In the genomic region with DNA sequence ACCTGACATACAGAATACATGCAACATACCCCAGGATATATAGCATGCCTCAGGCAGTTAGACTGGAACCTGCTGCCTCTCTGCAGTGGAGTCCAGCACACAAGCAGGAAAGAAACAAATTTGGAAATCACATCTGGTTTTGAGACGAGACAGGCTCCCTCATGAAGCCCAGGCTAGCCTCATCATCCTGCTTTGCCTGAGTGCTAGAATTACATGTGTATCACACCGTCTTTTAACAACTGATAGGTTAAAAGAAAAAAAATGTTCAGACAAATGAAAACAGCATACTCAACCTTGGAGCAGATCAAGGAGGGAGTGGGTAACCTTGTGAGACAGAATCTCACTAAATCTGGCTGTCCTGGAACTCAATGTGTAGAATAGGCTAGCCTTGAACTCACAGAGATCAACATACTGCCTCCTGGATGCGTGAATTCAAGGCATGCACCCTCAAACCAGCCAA, we compare ENCODE assay signal across 11 mouse cellular contexts. TPM values are rescaled to one million over a fixed set of nuclear protein-coding genes. Genes with fewer than 3 reads are reported as not detected.
A peak's percentile ranks its signal among the peaks of the same experiment; 100 is the strongest.
DNase-seq lines count a peak whose midpoint lies in the region; ATAC-seq lines count a peak whose summit lies in the region.
"Had no signal": no experiment of that assay in that cellular context is flagged by ENCODE, and none has a peak within 500 bp of the region (broad histone marks: within the 10 kb centered on the region; RNA-seq: fewer than 3 reads in every experiment).

No protein-coding gene starts in this region.

- H3K4me2 ChIP-seq in heart, embryonic 16.5 days (ENCODE audit: low read depth, low read length) = no peak overlapping the region
- no peak overlapping the region for H3K4me2 ChIP-seq in midbrain, embryonic 11.5 days
- H3K4me2 ChIP-seq in embryonic facial prominence, embryonic 13.5 days = 0 out of 2 replicates have a peak overlapping the region, but pooled peaks have one; percentile 38
- H3K4me2 ChIP-seq in stomach, embryonic 15.5 days = no peak overlapping the region
- H3K4me2 ChIP-seq: liver, embryonic 13.5 days had no signal

- 81% methylated on average over 3 of the region's 3 CpGs for WGBS in heart, embryonic 16.5 days
- 83% methylated on average over 3 of the region's 3 CpGs for WGBS in midbrain, embryonic 11.5 days
- 86% methylated on average over 3 of the region's 3 CpGs for WGBS in midbrain, embryonic 10.5 days
- 62% methylated on average over 3 of the region's 3 CpGs for WGBS in embryonic facial prominence, embryonic 13.5 days
- 74% methylated on average over 3 of the region's 3 CpGs for WGBS in stomach, embryonic 15.5 days

- no peak for DNase-seq in heart, adult 11 months
- peak; percentile 72 for DNase-seq in midbrain, embryonic 11.5 days (ENCODE audit: low spot score, missing footprints)
- no peak for DNase-seq in midbrain, embryonic 10.5 days (ENCODE audit: low spot score)
- DNase-seq: adrenal gland, postnatal 36 days; liver, embryonic 13.5 days had no signal

- no peaks in the 10 kb centered on the region for H3K9me3 ChIP-seq in heart, embryonic 16.5 days (replicated peaks; ENCODE audit: control insufficient read depth, low read length)
- H3K9me3 ChIP-seq in midbrain, embryonic 11.5 days (ENCODE audit: control insufficient read depth, low read length) = no peaks in the 10 kb centered on the region
- H3K9me3 ChIP-seq in midbrain, embryonic 10.5 days (replicated peaks) = no peaks in the 10 kb centered on the region
- H3K9me3 ChIP-seq in embryonic facial prominence, embryonic 13.5 days = no peaks in the 10 kb centered on the region
- H3K9me3 ChIP-seq in stomach, embryonic 15.5 days = no peaks in the 10 kb centered on the region
- H3K9me3 ChIP-seq: forebrain, embryonic 10.5 days had no signal

- peak overlapping the region; percentile 30 for H3K9ac ChIP-seq in heart, embryonic 16.5 days (ENCODE audit: low read length)
- no peak overlapping the region for H3K9ac ChIP-seq in midbrain, embryonic 11.5 days (ENCODE audit: low read length)
- peak overlapping the region; percentile 52; the same call in 1 of the 2 replicates for H3K9ac ChIP-seq in embryonic facial prominence, embryonic 13.5 days
- H3K9ac ChIP-seq in stomach, embryonic 15.5 days = no peak overlapping the region
- H3K9ac ChIP-seq: liver, embryonic 13.5 days had no signal

- H3K36me3 ChIP-seq in heart, embryonic 16.5 days (ENCODE audit: control insufficient read depth, insufficient read depth) = peaks cover 24% of the 10 kb centered on the region
- H3K36me3 ChIP-seq in midbrain, embryonic 11.5 days (ENCODE audit: control insufficient read depth, insufficient read depth, low read length) = peaks cover 32% of the 10 kb centered on the region
- peaks cover 47% of the 10 kb centered on the region for H3K36me3 ChIP-seq in midbrain, embryonic 10.5 days
- peaks cover 35% of the 10 kb centered on the region for H3K36me3 ChIP-seq in embryonic facial prominence, embryonic 13.5 days
- peaks cover 26% of the 10 kb centered on the region for H3K36me3 ChIP-seq in stomach, embryonic 15.5 days

- H3K27me3 ChIP-seq in heart, embryonic 16.5 days (ENCODE audit: control insufficient read depth, insufficient read depth, low read length) = no peaks in the 10 kb centered on the region
- no peaks in the 10 kb centered on the region for H3K27me3 ChIP-seq in midbrain, embryonic 11.5 days (ENCODE audit: control insufficient read depth, insufficient read depth, low read length)
- H3K27me3 ChIP-seq in midbrain, embryonic 10.5 days (ENCODE audit: low read depth, poor library complexity, severe bottlenecking) = no peaks in the 10 kb centered on the region
- H3K27me3 ChIP-seq in embryonic facial prominence, embryonic 13.5 days = no peaks in the 10 kb centered on the region
- no peaks in the 10 kb centered on the region for H3K27me3 ChIP-seq in stomach, embryonic 15.5 days (replicated peaks)
- H3K27me3 ChIP-seq: liver, embryonic 13.5 days had no signal

- no peak for ATAC-seq in heart, embryonic 16.5 days (replicated peaks; ENCODE audit: extremely low read depth, insufficient read depth, low FRiP score)
- ATAC-seq in midbrain, embryonic 11.5 days (ENCODE audit: low FRiP score) = no peak
- no peak for ATAC-seq in embryonic facial prominence, embryonic 13.5 days (ENCODE audit: insufficient number of reproducible peaks, insufficient read depth, low FRiP score, low TSS enrichment, low read depth)
- no peak for ATAC-seq in stomach, embryonic 15.5 days (ENCODE audit: insufficient read depth, low FRiP score, low read depth)
- ATAC-seq in frontal cortex, adult (ENCODE audit: low TSS enrichment) = no peak

- H3K4me1 ChIP-seq in heart, embryonic 16.5 days (ENCODE audit: control insufficient read depth, insufficient read depth, low read length) = peaks cover 45% of the 10 kb centered on the region
- no peaks in the 10 kb centered on the region for H3K4me1 ChIP-seq in midbrain, embryonic 11.5 days (ENCODE audit: control insufficient read depth, insufficient read depth, low read length)
- H3K4me1 ChIP-seq in midbrain, embryonic 10.5 days = peaks cover 13% of the 10 kb centered on the region
- H3K4me1 ChIP-seq in embryonic facial prominence, embryonic 13.5 days = peaks cover 33% of the 10 kb centered on the region
- peaks cover 26% of the 10 kb centered on the region for H3K4me1 ChIP-seq in stomach, embryonic 15.5 days

- H3K27ac ChIP-seq in heart, embryonic 16.5 days (ENCODE audit: low read length) = peak overlapping the region; percentile 83; the same call in 1 of the 2 replicates
- no peak overlapping the region for H3K27ac ChIP-seq in midbrain, embryonic 11.5 days (ENCODE audit: low read depth, low read length)
- H3K27ac ChIP-seq in midbrain, embryonic 10.5 days (replicated peaks) = no peak overlapping the region
- H3K27ac ChIP-seq in embryonic facial prominence, embryonic 13.5 days = peak overlapping the region; percentile 93
- H3K27ac ChIP-seq in stomach, embryonic 15.5 days = 0 out of 2 replicates have a peak overlapping the region, but pooled peaks have one; percentile 90
- H3K27ac ChIP-seq: liver, embryonic 13.5 days; macrophage had no signal

- no peak overlapping the region for H3K4me3 ChIP-seq in heart, embryonic 16.5 days (ENCODE audit: low read length)
- no peak overlapping the region for H3K4me3 ChIP-seq in midbrain, embryonic 11.5 days (ENCODE audit: low read depth, low read length)
- H3K4me3 ChIP-seq in midbrain, embryonic 10.5 days = no peak overlapping the region
- no peak overlapping the region for H3K4me3 ChIP-seq in embryonic facial prominence, embryonic 13.5 days
- no peak overlapping the region for H3K4me3 ChIP-seq in stomach, embryonic 15.5 days (replicated peaks)
- H3K4me3 ChIP-seq: liver, embryonic 13.5 days had no signal

RNA-seq across cellular contexts. Expression of a gene that starts 8.1 kb away (rescaled TPM):
- polyA plus RNA-seq in heart, embryonic 16.5 days (2015; fragmentation: Nextera tagmentation; extraction: Ambion mirVana) = 3,856 and 4,038 TPM in 2 replicates
- 5,393 and 5,428 TPM in 2 replicates for polyA plus RNA-seq in midbrain, embryonic 11.5 days (2014; fragmentation: Nextera tagmentation; extraction: Ambion mirVana)
- 5,494 and 6,336 TPM in 2 replicates for polyA plus RNA-seq in midbrain, embryonic 10.5 days (2016; fragmentation: Nextera tagmentation; extraction: Ambion mirVana)
- polyA plus RNA-seq in embryonic facial prominence, embryonic 13.5 days (2015; fragmentation: Nextera tagmentation; extraction: Ambion mirVana) = 5,258 and 5,388 TPM in 2 replicates
- polyA plus RNA-seq in stomach, embryonic 15.5 days (2015; fragmentation: Nextera tagmentation; extraction: Ambion mirVana) = 5,074 and 5,744 TPM in 2 replicates

RNA-seq across cellular contexts. Expression of a gene that starts 18.3 kb away (rescaled TPM):
- 7.4 and 8.7 TPM in 2 replicates for polyA plus RNA-seq in heart, embryonic 16.5 days (2015; fragmentation: Nextera tagmentation; extraction: Ambion mirVana)
- polyA plus RNA-seq in midbrain, embryonic 11.5 days (2014; fragmentation: Nextera tagmentation; extraction: Ambion mirVana) = 13.3 and 16.4 TPM in 2 replicates
- 13.8 and 18.6 TPM in 2 replicates for polyA plus RNA-seq in midbrain, embryonic 10.5 days (2016; fragmentation: Nextera tagmentation; extraction: Ambion mirVana)
- 11.2 and 12.4 TPM in 2 replicates for polyA plus RNA-seq in embryonic facial prominence, embryonic 13.5 days (2015; fragmentation: Nextera tagmentation; extraction: Ambion mirVana)
- 10.7 and 11.1 TPM in 2 replicates for polyA plus RNA-seq in stomach, embryonic 15.5 days (2015; fragmentation: Nextera tagmentation; extraction: Ambion mirVana)

RNA-seq across cellular contexts. Expression of a gene that starts 37.1 kb away (rescaled TPM):
- 327 and 358 TPM in 2 replicates for polyA plus RNA-seq in heart, embryonic 16.5 days (2015; fragmentation: Nextera tagmentation; extraction: Ambion mirVana)
- polyA plus RNA-seq in midbrain, embryonic 11.5 days (2014; fragmentation: Nextera tagmentation; extraction: Ambion mirVana) = 966 and 1,015 TPM in 2 replicates
- 961 and 1,033 TPM in 2 replicates for polyA plus RNA-seq in midbrain, embryonic 10.5 days (2016; fragmentation: Nextera tagmentation; extraction: Ambion mirVana)
- polyA plus RNA-seq in embryonic facial prominence, embryonic 13.5 days (2015; fragmentation: Nextera tagmentation; extraction: Ambion mirVana) = 656 and 746 TPM in 2 replicates
- polyA plus RNA-seq in stomach, embryonic 15.5 days (2015; fragmentation: Nextera tagmentation; extraction: Ambion mirVana) = 399 and 425 TPM in 2 replicates

Comparison
In these comparisons a context has a peak if more than half of its experiments do, and no peak if none do; other contexts are left out.
1. H3K27ac ChIP-seq: peak in heart, embryonic 16.5 days (single experiment), embryonic facial prominence, embryonic 13.5 days (single experiment) and stomach, embryonic 15.5 days (single experiment); none in midbrain, embryonic 11.5 days (single experiment) and midbrain, embryonic 10.5 days (single experiment).
2. H3K9ac ChIP-seq: peak in heart, embryonic 16.5 days (single experiment) and embryonic facial prominence, embryonic 13.5 days (single experiment); none in midbrain, embryonic 11.5 days (single experiment) and stomach, embryonic 15.5 days (single experiment).